Mouse (Mus musculus): ENCODE data around the gene Myh2. TPM values are rescaled to one million over a fixed set of nuclear protein-coding genes. Genes with fewer than 3 reads are reported as not detected.

The Myh2 gene
- polyA plus RNA-seq, 1 experiment from 2014 or later, result not detected

DNA sequence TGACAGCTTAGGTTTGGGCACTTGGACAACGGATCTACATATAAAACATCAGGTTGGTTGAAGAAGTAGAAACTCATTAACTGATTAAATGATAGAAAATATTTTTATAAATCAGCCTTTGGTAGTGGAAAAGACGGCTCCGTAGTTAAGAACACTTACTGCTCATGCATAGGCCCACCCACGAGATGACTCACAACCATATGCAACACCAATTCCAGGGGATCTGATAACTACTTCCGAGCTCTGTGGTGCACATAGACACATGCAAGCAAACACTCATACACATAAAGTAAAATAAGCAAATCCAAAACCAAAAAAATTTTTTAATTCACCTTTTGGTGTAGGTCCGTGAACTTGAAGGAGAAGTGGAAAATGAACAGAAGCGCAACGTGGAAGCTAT, 51.0 kb downstream of the Myh2 start:
- no peak overlapping the region for H3K4me3 ChIP-seq (replicated peaks)
- no peak overlapping the region for H3K9ac ChIP-seq
- no peak for DNase-seq
- 74% methylated on average over 8 of the region's 8 CpGs for WGBS (ENCODE audit: insufficient replicate concordance)
- H3K27ac ChIP-seq, result no peak overlapping the region
- H3K9me3 ChIP-seq (replicated peaks), result no peaks in the 10 kb centered on the region
- H3K4me2 ChIP-seq, result no peak overlapping the region
- H3K4me1 ChIP-seq (replicated peaks), result no peaks in the 10 kb centered on the region
- H3K36me3 ChIP-seq, result no peaks in the 10 kb centered on the region
- H3K27me3 ChIP-seq, result no peaks in the 10 kb centered on the region
- ATAC-seq (ENCODE audit: low read depth), result no peak

DNA sequence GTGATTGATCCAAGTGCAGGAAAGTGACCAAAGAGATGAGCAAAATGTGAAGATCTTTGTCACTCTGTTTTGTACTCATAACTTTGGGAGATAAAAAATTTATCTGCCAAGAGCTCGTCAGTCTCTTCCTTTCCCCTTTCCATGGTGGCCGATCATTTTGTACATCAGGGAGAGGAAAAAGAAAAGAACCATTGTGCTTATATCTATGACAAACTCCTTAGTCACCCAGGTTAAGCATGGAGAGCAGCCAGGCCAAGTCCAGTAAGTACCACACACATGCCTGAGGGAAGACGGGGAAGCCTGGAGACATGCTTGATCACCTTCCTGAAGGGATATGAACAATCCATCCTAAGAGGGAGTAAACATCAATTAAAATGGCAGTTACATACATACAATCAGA, 53.6 kb downstream of the Myh2 start:
- ATAC-seq (ENCODE audit: low read depth) (no peak), DNase-seq (no peak)
- Histone ChIP-seq H3K36me3 (no peaks in the 10 kb centered on the region), H3K4me1 (replicated peaks) (no peaks in the 10 kb centered on the region), H3K27me3 (no peaks in the 10 kb centered on the region), H3K27ac (no peak overlapping the region), H3K9ac (no peak overlapping the region), H3K4me2 (no peak overlapping the region), H3K9me3 (replicated peaks) (no peaks in the 10 kb centered on the region), H3K4me3 (replicated peaks) (no peak overlapping the region)
- WGBS (ENCODE audit: insufficient replicate concordance), result 72% methylated on average over 3 of the region's 3 CpGs

DNA sequence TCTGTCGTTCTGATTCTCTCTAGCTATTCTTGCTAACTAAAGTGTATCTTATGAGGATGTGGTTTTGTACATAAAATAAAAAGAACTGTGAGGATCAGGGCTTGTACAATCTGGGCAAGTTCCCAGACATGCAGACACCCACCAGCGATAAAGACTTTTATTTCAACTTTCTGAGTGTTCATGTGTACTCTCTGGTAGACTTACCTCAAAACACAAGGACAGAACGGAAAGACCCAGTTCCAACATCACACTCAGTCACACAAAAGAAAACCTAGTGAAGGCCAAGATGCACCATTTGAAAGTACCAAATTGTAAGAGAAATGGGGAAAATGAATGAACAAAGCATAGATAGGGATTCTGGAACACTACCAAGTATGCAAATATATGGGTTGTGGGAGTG, 57.9 kb downstream of the Myh2 start:
- Histone ChIP-seq H3K9ac (no peak overlapping the region), H3K4me1 (replicated peaks) (no peaks in the 10 kb centered on the region), H3K27ac (no peak overlapping the region), H3K36me3 (no peaks in the 10 kb centered on the region), H3K9me3 (replicated peaks) (no peaks in the 10 kb centered on the region), H3K27me3 (no peaks in the 10 kb centered on the region), H3K4me2 (no peak overlapping the region), H3K4me3 (replicated peaks) (no peak overlapping the region)
- ATAC-seq (ENCODE audit: low read depth), result no peak
- DNase-seq, result no peak
- WGBS (ENCODE audit: insufficient replicate concordance), result 62% methylated on average over 3 of the region's 3 CpGs

DNA sequence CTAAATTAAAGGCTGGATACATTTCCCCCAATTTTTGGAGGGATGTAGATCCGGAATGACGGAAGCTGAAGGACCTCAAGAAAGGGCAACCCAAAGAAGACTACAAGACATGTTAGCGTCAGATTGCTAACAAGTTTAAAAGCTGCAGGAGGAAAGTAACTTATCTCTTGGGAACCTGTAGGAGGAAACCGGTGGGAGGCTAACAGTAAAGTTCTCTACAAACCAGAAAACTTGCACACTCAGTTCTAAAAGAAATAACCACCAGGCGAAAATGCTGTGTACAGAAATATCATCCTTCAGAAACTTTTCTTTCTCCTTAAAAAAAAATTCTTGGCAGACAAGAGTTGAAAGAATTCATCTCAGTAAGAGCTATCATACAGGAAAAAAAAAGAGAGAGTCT, 58.3 kb downstream of the Myh2 start:
- Histone ChIP-seq H3K27ac (no peak overlapping the region), H3K4me3 (replicated peaks) (no peak overlapping the region), H3K4me2 (no peak overlapping the region), H3K36me3 (no peaks in the 10 kb centered on the region), H3K9me3 (replicated peaks) (no peaks in the 10 kb centered on the region), H3K4me1 (replicated peaks) (no peaks in the 10 kb centered on the region), H3K27me3 (no peaks in the 10 kb centered on the region), H3K9ac (no peak overlapping the region)
- WGBS (ENCODE audit: insufficient replicate concordance), result 62% methylated on average over 5 of the region's 5 CpGs
- DNase-seq (no peak), ATAC-seq (ENCODE audit: low read depth) (no peak)

DNA sequence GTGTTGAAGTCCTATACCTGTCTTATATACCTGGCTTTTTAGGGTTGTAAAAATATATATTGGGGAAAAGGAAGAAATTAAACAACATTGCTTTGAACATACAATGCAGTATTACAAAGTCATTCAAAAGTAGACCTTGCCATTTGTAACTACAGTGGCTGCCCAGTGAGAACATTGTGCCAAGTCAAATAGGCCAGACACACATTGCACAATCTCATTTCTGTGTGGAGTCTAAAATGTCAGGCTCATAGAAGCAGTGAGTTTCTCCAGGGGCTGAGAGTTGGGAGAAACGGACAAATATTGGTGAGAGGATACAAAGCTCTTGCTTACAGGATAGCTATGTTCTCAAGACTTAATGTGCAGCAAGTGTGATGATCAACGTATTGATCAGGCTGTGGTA, 59.1 kb downstream of the Myh2 start:
- H3K36me3 ChIP-seq, result no peaks in the 10 kb centered on the region
- H3K9me3 ChIP-seq (replicated peaks), result no peaks in the 10 kb centered on the region
- DNase-seq (no peak), ATAC-seq (ENCODE audit: low read depth) (no peak)
- H3K9ac ChIP-seq, result no peak overlapping the region
- H3K4me2 ChIP-seq, result no peak overlapping the region
- H3K4me3 ChIP-seq (replicated peaks), result no peak overlapping the region
- no peaks in the 10 kb centered on the region for H3K27me3 ChIP-seq
- 53% methylated on average over 2 of the region's 2 CpGs for WGBS (ENCODE audit: insufficient replicate concordance)
- no peaks in the 10 kb centered on the region for H3K4me1 ChIP-seq (replicated peaks)
- H3K27ac ChIP-seq, result no peak overlapping the region

DNA sequence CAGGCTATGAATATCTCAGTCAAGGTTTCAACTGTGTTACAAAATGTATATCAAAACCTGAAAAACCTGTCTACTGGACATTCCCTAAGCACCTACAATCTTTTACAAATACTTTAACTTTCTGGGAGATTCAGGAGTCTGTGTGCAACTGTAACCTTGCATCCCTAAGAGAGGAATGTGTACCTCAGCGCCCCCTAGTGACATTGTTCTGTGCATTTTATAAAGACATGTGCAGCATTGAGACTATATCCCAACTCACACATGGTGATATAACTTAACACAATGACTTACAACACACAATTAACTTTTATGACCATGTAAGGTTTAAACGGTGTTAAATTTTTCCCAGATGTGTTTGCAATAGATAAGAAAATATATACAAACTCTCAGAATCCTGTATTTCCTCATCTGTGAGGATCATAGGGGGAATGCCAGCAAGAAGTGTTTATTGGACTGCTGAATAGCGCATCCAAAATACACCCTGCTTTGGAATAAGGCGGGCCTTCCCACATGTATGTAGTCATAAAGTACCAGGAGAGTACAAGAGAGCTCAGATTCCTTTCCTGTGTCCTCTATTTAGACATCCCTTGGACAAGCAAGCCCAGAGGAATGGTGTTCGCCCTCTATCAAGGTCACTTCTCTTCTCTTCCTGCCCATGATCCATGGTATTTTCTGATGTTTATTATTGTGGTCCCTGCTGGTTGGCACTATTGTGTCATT, 65.0 kb downstream of the Myh2 start:
- H3K9ac ChIP-seq, result no peak overlapping the region
- no peaks in the 10 kb centered on the region for H3K36me3 ChIP-seq
- DNase-seq, result no peak
- no peak for ATAC-seq (ENCODE audit: low read depth)
- no peak overlapping the region for H3K4me2 ChIP-seq
- H3K4me3 ChIP-seq (replicated peaks), result no peak overlapping the region
- H3K9me3 ChIP-seq (replicated peaks), result no peaks in the 10 kb centered on the region
- H3K4me1 ChIP-seq (replicated peaks), result no peaks in the 10 kb centered on the region
- WGBS (ENCODE audit: insufficient replicate concordance), result 43% methylated on average over 5 of the region's 5 CpGs
- no peak overlapping the region for H3K27ac ChIP-seq
- no peaks in the 10 kb centered on the region for H3K27me3 ChIP-seq

DNA sequence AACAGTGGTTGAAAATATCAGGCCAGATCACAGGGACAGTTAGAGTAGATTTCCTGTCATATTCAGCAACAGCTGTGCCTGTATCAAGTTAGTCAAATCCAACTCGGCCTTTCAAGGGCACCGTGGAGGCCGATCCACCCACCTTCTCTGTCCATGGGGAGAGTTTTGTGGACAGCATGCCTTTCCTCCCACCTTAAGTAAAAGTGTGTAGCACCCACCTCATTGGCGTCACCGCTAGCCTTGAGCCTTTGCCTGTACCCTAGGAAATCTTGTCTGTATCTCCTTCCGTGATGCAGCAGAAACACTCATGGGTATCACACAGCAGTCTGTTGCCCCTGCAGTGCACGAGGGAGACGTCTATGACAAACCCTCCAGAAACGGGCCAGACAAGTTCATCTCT, 66.0 kb downstream of the Myh2 start:
- Histone ChIP-seq H3K4me3 (replicated peaks) (no peak overlapping the region), H3K36me3 (no peaks in the 10 kb centered on the region), H3K9me3 (replicated peaks) (no peaks in the 10 kb centered on the region), H3K4me2 (no peak overlapping the region), H3K4me1 (replicated peaks) (no peaks in the 10 kb centered on the region), H3K27me3 (no peaks in the 10 kb centered on the region), H3K27ac (no peak overlapping the region), H3K9ac (no peak overlapping the region)
- 71% methylated on average over 9 of the region's 9 CpGs for WGBS (ENCODE audit: insufficient replicate concordance)
- DNase-seq (no peak), ATAC-seq (ENCODE audit: low read depth) (no peak)

DNA sequence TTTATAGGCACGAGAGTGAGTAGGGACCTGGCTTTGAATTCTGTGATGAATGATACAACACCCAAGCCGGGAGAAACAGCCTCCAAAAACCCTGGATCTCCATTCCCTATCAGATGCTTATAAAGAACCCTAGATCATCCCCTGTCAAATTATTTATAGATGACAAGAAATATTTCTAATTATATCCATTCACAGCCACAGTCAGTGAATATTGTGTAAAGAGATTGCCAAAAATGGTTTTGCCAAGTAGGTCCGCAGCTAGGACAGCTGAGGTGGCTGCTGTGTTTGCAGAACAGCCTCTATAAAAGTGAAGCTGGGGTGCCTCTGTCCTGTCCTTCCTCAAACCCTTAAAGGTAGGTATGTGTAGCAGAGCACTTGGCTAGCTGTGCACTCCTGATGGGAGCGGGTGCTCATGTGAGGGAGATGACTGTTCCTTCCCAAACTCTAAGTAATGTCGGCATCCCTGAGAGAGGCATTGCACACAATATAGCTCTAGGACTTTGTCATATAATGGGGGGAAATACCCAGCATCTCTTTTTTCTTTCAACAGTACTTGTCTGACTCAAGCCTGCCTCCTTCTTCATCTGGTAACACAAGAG, 66.8 kb downstream of the Myh2 start, which contains the start of gene Myh4:
Myh4 (plus strand) TSS at position 549 of the 599 bp plus-strand sequence.
- Histone ChIP-seq H3K36me3 (no peaks in the 10 kb centered on the region), H3K27ac (no peak within 1 kb of the TSS), H3K27me3 (no peaks in the 10 kb centered on the region), H3K9ac (no peak within 1 kb of the TSS), H3K4me3 (replicated peaks) (no peak within 1 kb of the TSS), H3K4me1 (replicated peaks) (no peaks in the 10 kb centered on the region), H3K4me2 (no peak within 1 kb of the TSS), H3K9me3 (replicated peaks) (no peaks in the 10 kb centered on the region)
- 66% methylated on average over 5 of the region's 5 CpGs for WGBS (ENCODE audit: insufficient replicate concordance)
- ATAC-seq (ENCODE audit: low read depth) (no peak), DNase-seq (no peak)

DNA sequence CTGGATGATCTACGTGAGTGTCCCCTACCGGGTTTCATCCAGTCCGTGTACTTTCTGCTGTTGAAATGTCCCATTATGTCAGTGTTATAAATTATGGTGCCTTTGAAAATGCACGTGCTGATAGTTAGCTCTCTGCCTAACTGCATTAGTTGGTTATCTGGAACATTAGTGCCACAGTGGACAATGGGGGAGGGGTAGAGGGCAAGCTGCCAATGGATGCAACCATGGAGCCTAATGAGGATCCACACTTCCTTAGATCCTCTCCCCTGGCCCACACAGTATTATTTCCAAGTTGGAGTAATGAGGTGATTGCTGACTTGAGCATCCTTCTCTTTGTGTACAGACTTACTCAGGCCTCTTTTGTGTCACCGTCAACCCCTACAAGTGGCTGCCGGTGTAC, 70.2 kb downstream of the Myh2 start:
- H3K4me3 ChIP-seq (replicated peaks), result no peak overlapping the region
- no peaks in the 10 kb centered on the region for H3K9me3 ChIP-seq (replicated peaks)
- H3K9ac ChIP-seq, result no peak overlapping the region
- no peak overlapping the region for H3K4me2 ChIP-seq
- H3K27ac ChIP-seq, result no peak overlapping the region
- WGBS (ENCODE audit: insufficient replicate concordance), result 74% methylated on average over 6 of the region's 6 CpGs
- DNase-seq, result no peak
- no peaks in the 10 kb centered on the region for H3K27me3 ChIP-seq
- H3K4me1 ChIP-seq (replicated peaks), result no peaks in the 10 kb centered on the region
- no peak for ATAC-seq (ENCODE audit: low read depth)
- no peaks in the 10 kb centered on the region for H3K36me3 ChIP-seq

Other genes with a start within 250 kb of the Myh2 start
- not detected in 2 replicates for gene Tmem238l, start 214.4 kb upstream of the Myh2 start, polyA plus RNA-seq (2015; fragmentation: Nextera tagmentation; extraction: Ambion mirVana)
- gene Tmem220, start 145.9 kb upstream of the Myh2 start, polyA plus RNA-seq (2015; fragmentation: Nextera tagmentation; extraction: Ambion mirVana), result 1.5 and 2.0 TPM in 2 replicates
- 10.7 and 14.0 TPM in 2 replicates for gene Adprm, start 118.4 kb upstream of the Myh2 start, polyA plus RNA-seq (2015; fragmentation: Nextera tagmentation; extraction: Ambion mirVana)
- 8.2 and 10.6 TPM in 2 replicates for gene Sco1, start 118.4 kb upstream of the Myh2 start, polyA plus RNA-seq (2015; fragmentation: Nextera tagmentation; extraction: Ambion mirVana)
- 1.6 and 1.8 TPM in 2 replicates for gene Myh3, start 92.7 kb upstream of the Myh2 start, polyA plus RNA-seq (2015; fragmentation: Nextera tagmentation; extraction: Ambion mirVana)
- gene Myh1, start 29.0 kb downstream of the Myh2 start, polyA plus RNA-seq (2015; fragmentation: Nextera tagmentation; extraction: Ambion mirVana), result 0.02 and 0.06 TPM in 2 replicates
- not detected in 2 replicates for gene Myh4, start 67.0 kb downstream of the Myh2 start, polyA plus RNA-seq (2015; fragmentation: Nextera tagmentation; extraction: Ambion mirVana)
- 0.67 and 0.88 TPM in 2 replicates for gene Myh8, start 106.1 kb downstream of the Myh2 start, polyA plus RNA-seq (2015; fragmentation: Nextera tagmentation; extraction: Ambion mirVana)
- not detected in 2 replicates for gene Myh13, start 150.6 kb downstream of the Myh2 start, polyA plus RNA-seq (2015; fragmentation: Nextera tagmentation; extraction: Ambion mirVana)

All from liver, embryonic 13.5 days (tissue).